Mouse (Mus musculus) ES-E14 (cell line): Measurements from ENCODE around the gene Anxa9. TPM values are rescaled to one million over a fixed set of nuclear protein-coding genes. Genes with fewer than 3 reads are reported as not detected.
"Not testable (repeated sequence)": the region's sequence is repeated elsewhere in the genome, so short reads cannot be mapped to it uniquely, and the experiment has no call there.

Experiments
- DNase-seq: peaks from one replicate; pipeline ENCODE4 v3.0.0-alpha.2; 2013; ENCODE audit warnings: low read depth, low spot score
- H3K27ac ChIP-seq: 2 replicates; pipeline ENCODE4 v1.5.1; 2012; ENCODE audit warnings: low read depth, mild to moderate bottlenecking, low read length, moderate library complexity, mixed read lengths; ENCODE audit not compliant: poor library complexity, insufficient read depth, severe bottlenecking
- H3K36me3 ChIP-seq: 2 replicates; pipeline ENCODE4 v1.6.1; 2012; ENCODE audit warnings: mild to moderate bottlenecking, low read length, moderate library complexity, mixed read lengths; ENCODE audit not compliant: control insufficient read depth, poor library complexity, insufficient read depth, severe bottlenecking
- H3K4me1 ChIP-seq, 2 experiments: fragments of 150-350 bp in 1 of 2; sonication (generic) in 1 of 2; 2 replicates each; pipeline ENCODE4 v1.6.1; 2012; ENCODE audit warnings: low read length in 2 of 2, mild to moderate bottlenecking in 1 of 2, mixed read lengths in 1 of 2; ENCODE audit not compliant: control insufficient read depth in 2 of 2, insufficient read depth in 2 of 2, poor library complexity in 1 of 2
- H3K4me3 ChIP-seq, 2 experiments: fragments of 150-350 bp in 1 of 2; sonication (generic) in 1 of 2; 2 replicates each; pipeline ENCODE4 v1.5.1; 2012; ENCODE audit warnings: low read length in 2 of 2, low read depth in 1 of 2, mild to moderate bottlenecking in 1 of 2, mixed read lengths in 1 of 2; ENCODE audit not compliant: insufficient read depth in 1 of 2, poor library complexity in 1 of 2, severe bottlenecking in 1 of 2
- H3K9ac ChIP-seq: 2 replicates; pipeline ENCODE4 v1.6.1; 2012; ENCODE audit warnings: low read depth, mild to moderate bottlenecking, low read length, mixed read lengths; ENCODE audit not compliant: poor library complexity, insufficient read depth, severe bottlenecking
- H3K9me3 ChIP-seq: fragments of 150-350 bp; sonication (generic); 2 replicates; pipeline ENCODE4 v1.6.1; 2012; ENCODE audit warnings: low read depth, mild to moderate bottlenecking, low read length; ENCODE audit not compliant: control insufficient read depth, insufficient read depth
- CHD2 ChIP-seq: IDR thresholded peaks from 2 replicates; pipeline ENCODE4 v1.6.1; 2014; ENCODE audit warnings: mild to moderate bottlenecking, low read depth, low read length, inconsistent platforms
- HCFC1 ChIP-seq: IDR thresholded peaks from 2 replicates; pipeline ENCODE4 v1.6.1; 2012; ENCODE audit warnings: low read length, inconsistent platforms, borderline replicate concordance; ENCODE audit not compliant: insufficient read depth
- MAFK ChIP-seq: IDR thresholded peaks from 2 replicates; pipeline ENCODE4 v1.6.1; 2014; ENCODE audit warnings: mild to moderate bottlenecking, low read depth, low read length, inconsistent platforms; ENCODE audit not compliant: insufficient read depth
- ZC3H11A ChIP-seq: IDR thresholded peaks from 2 replicates; pipeline ENCODE4 v1.6.1; 2012; ENCODE audit warnings: low read depth, mild to moderate bottlenecking, inconsistent platforms, low read length, borderline replicate concordance
- ZNF384 ChIP-seq: IDR thresholded peaks from 2 replicates; pipeline ENCODE4 v1.6.1; 2012; ENCODE audit warnings: low read depth, low read length, inconsistent platforms
- in situ Hi-C, 2 experiments: fragments of 600-800 bp; cut with MboI; formaldehyde crosslinking; loops; one replicate each; pipeline ENCODE4 v1.15.1; 2025; ENCODE audit warnings: low sequenced_read_pairs in 2 of 2, inconsistent platforms in 1 of 2; ENCODE audit not compliant: unreplicated experiment in 2 of 2
- total RNA-seq: library from RNA; depleted of rRNA; stranded (reverse); fragments of 300-350 nt; gene quantifications from 2 replicates; pipeline ENCODE4 v1.2.3, GENCODE M21; 2012; rRNA removed

Anxa9 gene
- total RNA-seq: 0.58 and 1.1 TPM in 2 replicates

GRCm38 (mm10) chr3:95307100-95307499 lies at the start of gene Anxa9:
Gene Anxa9 (minus strand): TSS chr3:95307176.
- Histone ChIP-seq H3K27ac (no peak within 1 kb of the TSS; the same call in 1 of the 2 replicates), H3K4me1 (no peaks in the 10 kb centered on the region), H3K36me3 (no peaks in the 10 kb centered on the region), H3K9me3 (peaks cover 8% of the 10 kb centered on the region; the same call in 1 of the 2 replicates), H3K9ac (no peak within 1 kb of the TSS), H3K4me3 (no peak within 1 kb of the TSS)
- DNase-seq: no peak
- in situ Hi-C loops: no loop called here
- TF ChIP-seq ZC3H11A: no peak
- no peak for TF ChIP-seq MAFK
- no peak for TF ChIP-seq ZNF384
- TF ChIP-seq HCFC1: no peak
- no peak for TF ChIP-seq CHD2

- Histone ChIP-seq H3K9ac (peak overlapping the region; percentile 69; the same call in 1 of the 2 replicates), H3K4me3 (peak overlapping the region; percentile 60 to 68)
- H3K36me3 ChIP-seq, H3K4me1 ChIP-seq, H3K27ac ChIP-seq, DNase-seq, H3K9me3 ChIP-seq, in situ Hi-C loops: not testable (repeated sequence)
These were observed 49.1 kb upstream of the Anxa9 start for GRCm38 (mm10) chr3:95355911-95356544.

- in situ Hi-C loops: loop anchor here (25.0 kb wide), 1 partner anchor 488 kb away; no protein-coding TSS in a partner anchor
- Histone ChIP-seq H3K27ac (no peak overlapping the region), H3K4me1 (peaks cover 0 to 1% of the 10 kb centered on the region in 2 experiments), H3K36me3 (peaks cover 17% of the 10 kb centered on the region), H3K4me3 (no peak overlapping the region), H3K9ac (no peak overlapping the region), H3K9me3 (no peaks in the 10 kb centered on the region)
- TF ChIP-seq HCFC1 (no peak), MAFK (no peak), ZNF384 (no peak), CHD2 (no peak), ZC3H11A (0 out of 2 replicates have a peak, but pooled peaks have one; percentile 9)
- DNase-seq: no peak
These were observed 42.5 kb upstream of the Anxa9 start for GRCm38 (mm10) chr3:95349491-95349890.

GRCm38 (mm10) chr3:95348343-95348742 lies 41.4 kb upstream of the Anxa9 start:
- H3K27ac ChIP-seq, DNase-seq, H3K4me3 ChIP-seq, H3K9ac ChIP-seq, H3K9me3 ChIP-seq, H3K4me1 ChIP-seq: not testable (repeated sequence)
- in situ Hi-C loops: loop anchor here (25.0 kb wide), 1 partner anchor 489 kb away; no protein-coding TSS in a partner anchor
- peaks cover 16% of the 10 kb centered on the region for H3K36me3 ChIP-seq

- no peak for DNase-seq
- Histone ChIP-seq H3K27ac (no peak overlapping the region), H3K9me3 (no peaks in the 10 kb centered on the region), H3K36me3 (peaks cover 22% of the 10 kb centered on the region), H3K9ac (no peak overlapping the region), H3K4me3 (no peak overlapping the region), H3K4me1 (peaks cover 5 to 11% of the 10 kb centered on the region in 2 experiments)
- TF ChIP-seq MAFK: no peak
- TF ChIP-seq CHD2: no peak
- no peak for TF ChIP-seq ZNF384
- TF ChIP-seq ZC3H11A: no peak
- no peak for TF ChIP-seq HCFC1
- in situ Hi-C loops: loop anchor here (25.0 kb wide), 1 partner anchor 491 kb away; no protein-coding TSS in a partner anchor
These were observed 39.5 kb upstream of the Anxa9 start for GRCm38 (mm10) chr3:95346454-95346853.

GRCm38 (mm10) chr3:95343356-95344000 lies 36.5 kb upstream of the Anxa9 start:
- H3K27ac ChIP-seq: peak overlapping the region; percentile 94
- H3K9me3 ChIP-seq, H3K4me3 ChIP-seq, H3K9ac ChIP-seq, DNase-seq: not testable (repeated sequence)
- H3K4me1 ChIP-seq: peaks cover 6 to 11% of the 10 kb centered on the region in 2 experiments
- peaks cover 45% of the 10 kb centered on the region for H3K36me3 ChIP-seq
- in situ Hi-C loops: loop anchor here (25.0 kb wide), 1 partner anchor 494 kb away; no protein-coding TSS in a partner anchor
